Mouse (Mus musculus) c-Kit-negative CD71-positive TER-119-positive erythroid progenitor cells, embryonic 14.5 days (primary cell): ENCODE measurements around the gene Asb6.

Source experiments
- DNase-seq: peaks from one replicate; pipeline ENCODE4 v3.0.0-alpha.2; 2013; ENCODE audit warnings: low read depth, low spot score

The Asb6 gene

GRCm38 (mm10) chr2:30796382-30796781, 33.8 kb downstream of the Asb6 start:
- DNase-seq = no peak

DNA sequence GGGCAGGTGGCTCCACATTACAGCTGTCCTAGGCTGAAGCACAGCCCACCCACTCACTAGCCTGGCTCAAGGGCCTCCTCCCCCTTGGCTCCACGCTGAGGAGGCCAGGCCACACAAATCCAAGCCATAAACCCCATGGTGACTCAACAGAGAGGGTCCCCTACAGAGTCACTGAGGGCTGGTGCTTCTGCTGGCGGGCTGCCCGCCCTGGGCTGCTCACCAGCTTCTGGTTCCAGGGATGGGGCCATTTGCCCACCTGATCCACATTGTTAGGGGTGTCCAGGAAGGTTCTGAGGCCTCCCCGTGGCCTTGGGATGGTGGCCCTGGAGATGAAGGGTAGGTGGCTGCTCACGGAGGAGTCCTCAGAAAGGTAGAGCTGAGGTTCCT, 34.3 kb downstream of the Asb6 start:
- no peak for DNase-seq

DNA sequence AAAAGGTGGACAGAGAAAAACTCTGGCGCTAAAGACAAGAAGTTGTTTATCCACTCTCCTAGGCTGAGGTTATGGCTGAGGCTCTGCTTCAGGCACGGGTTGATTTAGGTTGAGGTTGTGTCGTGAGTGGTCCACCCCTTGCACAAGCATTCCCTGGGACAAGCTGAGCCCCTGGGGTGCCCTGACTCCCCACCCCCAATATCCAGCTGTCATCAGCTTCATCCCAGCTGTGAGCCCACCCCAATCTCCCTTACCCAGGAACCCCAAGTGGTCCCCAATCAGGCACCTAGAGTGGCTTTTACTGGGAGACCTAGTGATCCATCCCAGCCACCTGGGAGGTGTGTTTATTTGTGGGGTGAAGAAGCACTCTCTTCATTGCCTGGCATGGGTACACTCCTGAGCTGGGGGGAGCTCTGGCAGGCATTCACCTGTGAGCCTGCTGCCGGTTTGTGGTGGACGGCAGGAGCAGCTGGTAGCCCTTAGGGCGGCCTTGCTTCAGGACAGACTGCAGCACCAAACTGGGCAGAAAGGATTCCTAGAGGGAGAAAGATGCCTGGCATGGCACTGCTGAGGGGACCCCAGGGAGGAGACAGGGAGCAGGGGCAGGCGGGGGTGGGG, 34.8 kb downstream of the Asb6 start:
- no peak for DNase-seq

GRCm38 (mm10) chr2:30794179-30795108, 35.7 kb downstream of the Asb6 start:
- peak; percentile 55 for DNase-seq

GRCm38 (mm10) chr2:30792061-30792460, 38.1 kb downstream of the Asb6 start:
- DNase-seq = no peak

DNA sequence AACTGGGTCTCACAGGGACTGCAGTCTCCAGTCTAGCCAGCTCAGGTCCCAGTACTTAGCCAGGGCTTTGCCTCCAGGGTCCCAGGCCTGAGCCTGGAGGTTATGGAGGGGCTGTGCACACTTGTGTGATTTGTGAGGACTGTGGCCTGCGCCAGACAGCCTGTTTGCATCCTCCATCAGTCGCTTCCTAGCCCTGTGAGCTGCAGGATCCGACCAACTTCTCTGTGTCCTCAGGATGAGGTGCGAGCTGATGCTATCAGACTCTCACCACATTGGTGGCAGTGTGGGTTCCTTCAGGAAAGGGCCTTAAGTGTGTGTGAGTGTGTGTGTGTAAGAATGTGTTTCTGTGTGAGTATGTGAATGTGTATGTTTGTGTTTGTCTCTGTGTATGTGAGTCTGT, 42.7 kb downstream of the Asb6 start:
- DNase-seq = no peak

DNA sequence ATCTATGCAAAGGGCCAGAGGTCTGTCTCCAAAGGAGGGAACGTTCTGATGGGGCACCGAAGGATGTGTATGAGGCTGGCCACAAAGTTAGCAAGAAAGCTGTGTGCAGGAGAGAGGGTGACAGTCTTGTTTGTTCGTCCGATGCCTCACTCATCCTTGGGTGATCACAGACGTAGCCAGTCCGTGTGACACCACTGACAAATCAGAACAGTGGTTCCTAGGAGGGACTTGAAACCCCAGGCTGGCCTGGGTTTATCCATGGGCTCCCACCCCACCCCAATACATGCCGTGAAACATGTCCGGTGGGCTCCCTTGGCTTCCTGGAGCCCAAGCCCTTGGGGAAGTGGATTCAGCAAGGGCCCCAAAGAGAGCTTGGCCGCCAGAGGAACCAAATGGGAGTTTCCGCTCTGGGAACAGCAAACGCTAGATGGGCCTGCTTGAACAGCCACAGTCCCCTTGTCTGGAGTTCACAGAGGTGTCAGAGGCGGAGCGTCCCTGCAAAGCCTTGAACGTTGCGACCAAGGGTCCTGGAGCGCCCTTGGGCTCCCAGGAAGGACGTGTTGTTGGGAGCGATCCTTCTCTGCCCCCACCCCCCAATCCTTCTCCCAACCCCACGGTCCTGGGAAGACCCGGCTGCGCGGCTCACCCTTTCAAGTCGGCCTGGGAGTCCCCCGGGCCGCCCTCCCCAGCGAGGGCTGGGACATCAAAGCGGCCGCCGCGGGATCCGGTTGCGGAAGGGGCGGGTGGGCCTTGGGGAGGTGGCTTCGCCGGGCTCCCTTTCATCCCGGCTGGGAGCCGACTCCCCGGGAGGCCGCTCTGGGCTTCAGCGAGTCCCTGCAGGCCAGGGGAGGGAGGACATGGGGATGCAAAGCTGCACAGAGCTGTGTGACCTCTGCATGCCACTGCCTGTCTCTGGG, 45.8 kb downstream of the Asb6 start:
- no peak for DNase-seq

DNA sequence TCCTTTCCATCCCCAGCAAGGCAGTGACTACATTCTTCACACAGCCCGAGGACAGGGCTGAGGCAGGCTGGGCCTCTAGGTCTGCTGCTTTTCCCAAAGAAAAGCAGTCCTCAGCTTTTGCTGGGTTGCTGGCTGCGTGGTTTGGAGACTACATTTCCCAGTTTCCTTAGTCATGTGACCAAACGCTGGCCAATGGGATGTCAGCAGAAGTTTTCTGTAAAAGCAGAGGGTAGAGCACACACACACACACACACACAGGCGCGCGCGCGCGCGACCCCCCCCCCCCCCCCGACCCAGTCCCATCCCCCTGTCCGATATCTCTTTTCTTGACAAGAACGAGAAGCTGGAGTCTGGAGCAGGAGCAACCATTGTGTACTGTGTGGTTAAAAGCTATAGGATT, 46.8 kb downstream of the Asb6 start:
- no peak for DNase-seq

DNA sequence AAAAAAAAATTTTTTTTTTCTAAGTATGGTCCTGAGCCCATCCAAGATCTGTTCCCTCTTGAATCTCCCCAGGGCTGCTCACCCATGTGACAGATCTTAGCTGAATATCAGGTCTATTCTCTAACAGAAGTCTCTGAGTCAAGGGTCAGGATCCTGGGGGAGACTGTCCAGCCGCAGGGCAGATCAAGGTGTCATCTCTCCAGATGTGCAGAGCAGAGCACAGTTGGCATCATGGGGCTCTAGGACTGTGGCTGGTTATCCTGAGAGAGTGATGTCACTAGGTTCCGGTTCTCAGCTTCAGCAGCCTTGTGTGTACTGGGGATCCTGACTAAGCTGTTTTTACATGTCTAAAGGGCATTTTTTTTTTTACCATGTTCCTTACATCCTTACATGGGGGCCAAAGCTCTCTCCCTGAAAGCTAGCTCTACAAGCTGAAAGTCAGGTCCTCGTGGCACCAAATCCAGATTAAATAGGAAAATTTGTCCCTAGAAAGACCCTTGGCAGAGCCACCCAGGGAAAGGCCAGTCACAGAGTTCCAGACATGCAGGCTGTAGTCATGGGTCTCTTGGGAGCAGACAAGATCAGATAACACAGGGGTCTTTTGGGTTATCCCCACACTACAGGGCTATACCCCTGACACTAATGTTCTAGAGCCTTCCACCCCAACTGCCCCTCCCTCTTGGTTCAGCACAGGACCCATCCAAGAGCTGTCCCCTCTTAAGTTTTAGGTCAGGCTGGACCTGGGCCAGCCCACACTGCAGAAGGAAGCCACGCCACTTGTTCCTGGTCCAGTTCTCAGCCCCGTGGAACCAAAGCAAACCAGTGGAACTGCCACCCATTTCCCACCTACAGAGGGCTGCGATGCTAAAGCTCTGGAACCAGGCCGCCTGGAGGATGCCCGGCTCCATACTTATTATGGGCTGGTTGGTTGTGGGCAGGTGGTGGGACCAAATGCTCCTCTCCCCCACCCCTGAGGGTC, 47.5 kb downstream of the Asb6 start:
- DNase-seq = no peak

DNA sequence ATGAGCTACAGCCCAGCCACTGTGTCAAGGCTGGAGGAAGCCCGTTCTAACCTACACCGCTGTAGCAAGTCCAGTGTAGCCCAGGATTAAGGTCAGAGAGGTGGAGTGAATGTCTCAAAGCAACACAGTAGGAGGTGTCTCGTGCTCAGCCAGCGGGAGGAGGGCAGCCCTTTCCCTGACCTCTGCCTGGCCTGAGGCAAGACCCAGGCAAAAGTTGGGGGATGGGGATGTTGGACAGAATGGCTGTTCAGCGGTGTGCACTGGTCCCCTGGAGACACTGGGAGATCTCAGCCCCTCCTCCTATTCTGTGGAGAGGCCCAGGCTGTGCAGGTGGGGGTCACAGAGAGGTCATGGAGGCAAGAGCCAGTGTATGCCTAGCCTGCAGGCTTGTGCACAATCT, 50.9 kb downstream of the Asb6 start:
- no peak for DNase-seq

DNA sequence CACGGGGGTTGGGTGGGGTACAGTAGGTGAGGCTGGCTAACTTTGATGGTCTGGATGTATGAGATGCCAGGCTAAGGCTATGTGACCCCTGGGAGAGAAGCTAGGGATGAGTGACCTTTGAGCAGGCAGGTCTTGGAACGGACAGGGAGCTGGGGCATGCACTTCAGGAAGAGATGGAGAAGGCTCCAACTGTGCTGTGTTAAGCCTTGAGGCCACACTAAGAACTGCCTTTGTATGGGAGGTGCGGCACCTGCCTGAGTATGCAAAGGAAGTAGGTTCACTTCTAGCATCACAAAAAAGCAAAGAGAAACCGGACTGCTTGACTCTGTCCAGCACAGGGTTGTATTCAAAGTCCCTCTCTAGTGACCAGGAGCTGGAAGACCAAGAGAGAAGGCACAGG, 51.9 kb downstream of the Asb6 start:
- DNase-seq = no peak

DNA sequence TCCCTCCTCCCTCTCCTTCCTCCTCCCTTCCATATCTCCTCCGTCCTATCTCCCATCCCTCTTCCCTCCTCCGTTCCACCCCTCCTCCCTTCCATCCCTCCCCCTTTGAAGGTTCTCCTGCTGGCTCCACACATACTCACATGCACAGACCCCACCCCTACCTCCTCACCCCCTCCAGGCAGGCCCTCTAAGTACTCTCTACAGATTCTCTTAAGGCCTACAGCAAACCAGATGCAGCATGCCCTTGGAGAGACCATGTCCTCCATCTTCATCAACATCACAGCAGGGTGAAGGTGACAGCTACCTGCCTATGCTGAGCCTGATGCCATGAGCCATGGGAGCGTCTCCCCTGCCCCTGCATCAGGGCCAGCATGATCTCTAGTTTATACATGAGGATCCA, 52.9 kb downstream of the Asb6 start:
- DNase-seq = no peak

GRCm38 (mm10) chr2:30775955-30776354, 54.2 kb downstream of the Asb6 start:
- DNase-seq = no peak

DNA sequence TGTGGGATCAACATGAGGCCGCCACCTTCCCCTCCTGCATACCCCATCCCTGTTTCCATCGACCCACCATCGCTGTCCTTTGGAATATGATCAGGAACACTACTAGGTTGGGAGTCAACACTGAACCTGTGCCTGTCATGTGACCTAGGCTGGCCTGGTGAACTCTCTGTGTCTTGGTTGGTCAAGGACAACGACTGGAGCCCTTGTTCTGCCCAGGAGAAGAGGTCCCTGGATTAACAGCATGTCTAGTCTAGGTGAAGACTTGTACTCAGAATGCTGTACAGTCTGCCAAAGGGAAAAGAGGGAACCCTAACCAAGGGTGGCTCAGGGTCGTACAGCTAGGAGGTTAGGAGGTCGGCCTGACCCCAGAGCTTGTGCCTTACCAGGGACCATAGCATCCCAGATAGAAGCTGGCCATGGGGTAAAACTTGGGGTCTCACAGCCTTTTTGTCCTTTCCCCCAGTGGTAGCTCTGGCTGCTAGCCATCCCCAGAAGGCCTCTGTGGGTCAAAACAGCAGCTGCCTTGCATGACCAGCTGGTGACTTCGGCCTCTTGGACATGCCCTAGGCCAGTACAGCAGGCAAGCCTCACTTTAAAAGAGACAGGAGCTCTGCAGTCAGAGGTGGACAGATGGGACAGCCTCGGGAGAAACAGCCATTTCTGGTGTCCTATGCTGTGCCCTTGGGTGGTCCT, 56.7 kb downstream of the Asb6 start:
- no peak for DNase-seq
